ENCODE assay signal across 8 mouse cellular contexts in the genomic region with DNA sequence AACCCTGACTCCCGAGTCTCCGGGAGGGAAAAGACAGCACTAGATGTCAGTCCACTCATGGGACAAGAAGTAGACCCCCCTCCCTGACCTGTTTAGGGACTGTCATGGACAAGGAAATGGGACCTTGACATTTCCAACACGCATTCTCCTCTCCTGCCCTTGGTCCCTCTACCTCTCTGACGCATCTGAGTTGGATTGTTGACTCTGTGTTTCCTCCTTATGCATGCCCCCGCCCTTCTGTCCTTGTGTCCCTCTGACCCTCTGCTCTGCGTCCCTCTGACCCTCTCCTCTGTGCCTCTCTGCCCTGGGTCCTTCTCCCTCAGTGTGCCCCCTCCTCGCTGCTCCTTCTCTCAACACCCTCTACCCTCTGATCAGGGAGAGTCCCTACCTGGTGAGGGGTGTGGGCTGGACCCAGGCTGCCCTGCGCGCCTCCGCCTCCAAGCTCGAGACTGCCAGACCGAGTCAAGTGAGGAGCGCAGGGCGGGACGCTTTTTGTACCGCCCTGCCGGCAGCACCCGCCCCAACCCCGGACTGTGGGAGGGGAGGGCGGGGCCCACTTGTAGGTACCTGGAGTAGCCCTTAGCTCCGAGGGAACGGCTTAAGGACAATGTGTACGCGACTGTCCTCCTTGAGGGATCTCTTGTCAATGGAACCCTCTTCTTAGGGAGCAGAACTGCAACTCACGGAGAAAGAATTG. TPM values are rescaled to one million over a fixed set of nuclear protein-coding genes. Genes with fewer than 3 reads are reported as not detected.
DNase-seq lines count a peak whose midpoint lies in the region; ATAC-seq and TF ChIP-seq lines count a peak whose summit lies in the region.

No protein-coding gene starts in this region.

- intact Hi-C loops in heart, postnatal 10 days (cut with DNase I), result no loop called here
- intact Hi-C loops in left cerebral cortex, postnatal 36 days (cut with DNase I), result no loop called here

- H3K27ac ChIP-seq in embryonic fibroblast, embryonic 13.5 days (ENCODE audit: insufficient read depth, low read length), result peak overlapping the region; percentile 12; the same call in 1 of the 2 replicates

- TF ChIP-seq CTCF in embryonic fibroblast, embryonic 13.5 days (IDR thresholded peaks at IDR 0.05; ENCODE audit: borderline replicate concordance, insufficient read depth, low read length), result no peak

- peak; percentile 69 for DNase-seq in ovary, postnatal 36 days (ENCODE audit: low spot score)
- DNase-seq in ovary, postnatal 10 days (ENCODE audit: low spot score), result no peak
- DNase-seq in heart, postnatal 10 days, result peak; percentile 76 to 84
- peak; percentile 90 to 92 for DNase-seq in kidney, postnatal 36 days
- peak; percentile 68 for DNase-seq in testis, postnatal 10 days (ENCODE audit: low spot score)
- no peak for DNase-seq in left cerebral cortex, postnatal 36 days (ENCODE audit: low spot score in 2 of 2)

- peak overlapping the region; percentile 62 for H3K4me3 ChIP-seq in embryonic fibroblast, embryonic 13.5 days (ENCODE audit: insufficient read depth, low read length)

- ATAC-seq in megakaryocyte-erythroid progenitor cell, adult 5-6 weeks (replicated peaks; ENCODE audit: low FRiP score, low TSS enrichment, poor library complexity, severe bottlenecking), result peak; percentile 78

- peak; percentile 68 for TF ChIP-seq POLR2A in embryonic fibroblast, embryonic 13.5 days (IDR thresholded peaks at IDR 0.05; ENCODE audit: low read depth, low read length)

- peaks cover 24% of the 10 kb centered on the region for H3K4me1 ChIP-seq in embryonic fibroblast, embryonic 13.5 days (ENCODE audit: control insufficient read depth, insufficient read depth, low read length)

RNA-seq across cellular contexts. Expression of a gene that starts 0.4 kb away (rescaled TPM):
- 42.1 and 97.0 TPM in 2 replicates for polyA plus RNA-seq in embryonic fibroblast, embryonic 13.5 days (2011; ENCODE audit: insufficient read length, low read depth, missing spikeins)
- total RNA-seq in heart, postnatal 10 days (2021), result 10 to 100 TPM; 64.6 to 83.6 TPM
- 2.7 and 15.3 TPM in 2 replicates for total RNA-seq in megakaryocyte-erythroid progenitor cell, adult 5-6 weeks (2014; fragmentation: Nextera tagmentation)
- 1.8 and 2.7 TPM in 2 replicates for total RNA-seq in megakaryocyte-erythroid progenitor cell, adult 5-6 weeks (2017)
- total RNA-seq in left cerebral cortex, postnatal 36 days (2021), result 10 to 100 TPM in 1 of 2 experiments, 1 to 10 TPM in 1; 8.0 to 13.4 TPM

RNA-seq across cellular contexts. Expression of a gene that starts 35.3 kb away (rescaled TPM):
- polyA plus RNA-seq in embryonic fibroblast, embryonic 13.5 days (2011; ENCODE audit: insufficient read length, low read depth, missing spikeins), result not detected in 2 replicates
- not detected for total RNA-seq in heart, postnatal 10 days (2021)
- total RNA-seq in megakaryocyte-erythroid progenitor cell, adult 5-6 weeks (2014; fragmentation: Nextera tagmentation), result not detected in 2 replicates
- total RNA-seq in megakaryocyte-erythroid progenitor cell, adult 5-6 weeks (2017), result not detected in 2 replicates
- 1 to 10 TPM; 2.0 to 2.4 TPM for total RNA-seq in left cerebral cortex, postnatal 36 days (2021)

RNA-seq across cellular contexts. Expression of a gene that starts 47.7 kb away (rescaled TPM):
- not detected in 2 replicates for polyA plus RNA-seq in embryonic fibroblast, embryonic 13.5 days (2011; ENCODE audit: insufficient read length, low read depth, missing spikeins)
- not detected for total RNA-seq in heart, postnatal 10 days (2021)
- not detected in 2 replicates for total RNA-seq in megakaryocyte-erythroid progenitor cell, adult 5-6 weeks (2014; fragmentation: Nextera tagmentation)
- not detected in 2 replicates for total RNA-seq in megakaryocyte-erythroid progenitor cell, adult 5-6 weeks (2017)
- total RNA-seq in left cerebral cortex, postnatal 36 days (2021), result not detected

Comparison
In these comparisons a context has a peak if more than half of its experiments do, and no peak if none do; other contexts are left out.
1. DNase-seq: peak in ovary, postnatal 36 days (single experiment), heart, postnatal 10 days (2 of 2), kidney, postnatal 36 days (2 of 2) and testis, postnatal 10 days (single experiment); none in ovary, postnatal 10 days (single experiment) and left cerebral cortex, postnatal 36 days (0 of 2).
2. RNA of a gene that starts 0.4 kb away (total RNA-seq): 64.6 to 83.6 TPM in heart, postnatal 10 days; 1.8 to 15.3 TPM in megakaryocyte-erythroid progenitor cell, adult 5-6 weeks and 8.0 to 13.4 TPM in left cerebral cortex, postnatal 36 days; every median in the first group is over 4 times any median in the second.